Mouse (Mus musculus): ENCODE results near the gene Clec16a.

DNA sequence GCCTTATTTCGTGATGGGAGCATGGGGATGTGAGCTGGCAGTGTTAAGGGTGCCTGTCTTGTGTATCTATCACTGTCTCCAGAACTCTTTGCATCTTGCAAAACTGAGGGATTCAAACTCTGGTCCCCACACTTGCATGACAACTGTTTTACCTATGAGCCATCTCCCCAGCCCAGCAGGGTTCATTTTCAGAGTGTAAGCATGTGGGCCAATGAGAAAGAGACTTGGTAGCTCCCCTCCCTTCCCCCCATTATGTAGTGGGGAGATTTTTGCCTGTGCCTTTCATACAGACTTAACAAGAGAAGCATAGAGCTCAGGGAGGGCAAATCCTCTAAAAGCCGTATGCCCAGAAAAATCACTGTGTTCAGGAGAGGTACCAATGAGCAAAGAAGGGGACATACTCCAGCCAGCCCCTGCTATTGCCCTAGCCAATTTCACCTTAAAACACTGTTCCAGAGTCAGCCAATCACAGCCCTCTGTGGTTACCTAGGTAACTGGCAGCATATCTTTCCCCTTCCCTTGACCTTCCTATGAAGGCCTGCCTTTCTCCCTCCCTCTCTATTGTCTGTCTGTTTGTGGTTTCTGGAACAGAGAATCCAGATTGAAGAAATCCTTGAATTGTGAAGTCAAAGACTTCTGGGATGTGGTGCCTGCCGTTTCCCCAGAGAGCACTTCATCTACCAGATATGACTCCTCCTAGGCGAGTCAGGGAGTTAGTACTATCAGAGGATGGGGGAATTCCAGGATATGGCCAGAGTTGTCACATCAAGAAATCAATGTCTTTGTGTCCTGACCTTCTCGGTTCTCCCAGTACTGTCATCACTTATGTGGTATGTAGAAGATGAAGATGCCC is 55.0 kb downstream of the Clec16a start:
- no peak for TF ChIP-seq CTCF (IDR thresholded peaks at IDR 0.05; ENCODE audit: low read depth)
- no peak for TF ChIP-seq EP300 (IDR thresholded peaks at IDR 0.05; ENCODE audit: low read depth)

Measured in liver, embryonic 14.5 days (tissue).